Mouse (Mus musculus) hematopoietic stem cell, adult 5-6 weeks (primary cell): ENCODE measurements at regions not wholly inside any gene's neighbourhood (a gene's known extent, or its start where the extent isn't known, plus 50 kb on each side); places are given as distances from the start of the nearest gene placed in this dataset.

ENCODE experiments used
- ATAC-seq, 2 experiments: fragments of 125-278 bp in 1 of 2; replicated peaks in 1 of 2; 2 replicates each; pipeline ENCODE4 v1.8.0; 2016 to 2017; ENCODE audit warnings: inconsistent platforms in 2 of 2, mild to moderate bottlenecking in 2 of 2, moderate number of reproducible peaks in 2 of 2, low read depth in 1 of 2, moderate TSS enrichment in 1 of 2; ENCODE audit not compliant: low FRiP score in 2 of 2, poor library complexity in 2 of 2, severe bottlenecking in 2 of 2, insufficient read depth in 1 of 2, low TSS enrichment in 1 of 2

- no peak for ATAC-seq
These were observed 115.4 kb upstream of the Sdk1 start for GRCm38 (mm10) chr5:141125870-141126269.

DNA sequence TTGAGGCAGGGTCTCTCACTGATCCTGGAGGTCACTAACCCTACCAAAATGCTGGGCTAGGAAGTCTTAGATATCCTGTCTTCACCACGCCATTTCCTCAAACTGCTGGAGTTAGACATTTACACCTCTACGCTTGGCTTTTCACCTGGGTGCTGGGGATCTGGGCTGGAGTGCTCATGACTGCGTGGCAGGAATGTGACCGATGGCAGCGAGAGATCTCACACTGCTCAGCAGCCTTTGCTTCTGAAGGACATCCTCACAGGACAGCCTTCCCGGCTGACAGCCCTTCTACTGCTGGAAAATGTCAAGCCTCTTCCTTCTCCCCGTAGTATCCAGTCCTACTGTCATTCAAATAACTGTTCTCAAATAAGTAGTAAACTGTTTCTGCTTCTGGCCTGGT lies 114.8 kb upstream of the Sdk1 start:
- ATAC-seq = no peak

DNA sequence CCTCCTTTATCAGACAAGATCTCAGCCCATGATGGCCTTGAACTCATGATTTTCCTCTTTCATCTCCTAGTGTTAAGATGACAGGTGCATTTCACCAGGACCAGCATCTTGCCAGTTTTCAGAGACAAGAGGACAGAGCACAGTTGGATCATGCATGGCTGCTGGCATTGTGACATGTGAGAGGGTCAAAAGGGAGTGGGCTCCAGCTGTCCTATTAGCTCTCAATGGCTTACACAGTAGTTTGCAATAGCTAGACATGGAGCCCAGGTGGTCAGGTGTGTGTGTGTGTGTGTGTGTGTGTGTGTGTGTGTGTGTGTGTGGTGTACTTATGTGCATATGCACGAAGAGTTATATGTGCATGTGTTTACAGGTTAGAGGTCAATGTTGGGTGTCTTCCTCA lies 110.3 kb upstream of the Sdk1 start:
- no peak for ATAC-seq

- no peak for ATAC-seq
These were observed 109.4 kb upstream of the Sdk1 start for GRCm38 (mm10) chr5:141131906-141132305.

GRCm38 (mm10) chr5:141136239-141136638 lies 105.1 kb upstream of the Sdk1 start:
- ATAC-seq = no peak

- no peak for ATAC-seq
These were observed 103.6 kb upstream of the Sdk1 start for GRCm38 (mm10) chr5:141137716-141138115.

DNA sequence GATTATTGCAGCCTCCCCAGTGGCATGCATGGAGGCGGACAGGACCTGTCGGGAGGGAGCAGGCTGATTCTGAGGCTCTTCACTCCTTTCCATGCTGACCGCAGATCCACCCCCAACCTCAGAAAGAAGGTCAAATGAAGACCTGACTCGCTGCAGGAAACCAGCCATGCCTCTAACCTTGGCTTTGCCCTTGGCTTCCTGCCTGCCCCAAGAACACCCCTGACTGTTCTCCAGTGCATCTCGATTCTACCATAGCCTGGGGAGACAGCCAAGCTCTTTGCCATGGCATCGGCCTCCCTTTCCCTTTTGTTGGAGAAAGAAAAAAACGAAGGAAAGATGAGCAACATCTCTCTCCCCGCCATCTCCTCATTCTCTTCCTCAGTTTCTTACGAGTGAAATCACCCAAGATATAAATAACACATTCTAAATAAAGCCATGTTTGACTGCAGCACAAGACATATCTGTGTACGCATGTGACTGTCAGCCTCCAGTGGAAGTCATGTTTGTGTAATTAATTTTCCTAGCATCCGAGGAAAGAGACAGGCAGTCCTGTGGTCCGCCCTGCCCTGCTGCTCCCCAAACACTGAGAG lies 102.4 kb upstream of the Sdk1 start:
- ATAC-seq = no peak

- no peak for ATAC-seq
These were observed 101.9 kb upstream of the Sdk1 start for GRCm38 (mm10) chr5:141139361-141139912.

- ATAC-seq = 0 out of 4 replicates have a peak, but pooled peaks have one; percentile 7 to 21
These were observed 80.9 kb upstream of the Sdk1 start for GRCm38 (mm10) chr5:141160391-141160790.

- no peak for ATAC-seq
These were observed 80.3 kb upstream of the Sdk1 start for GRCm38 (mm10) chr5:141160956-141161355.

GRCm38 (mm10) chr5:141182442-141182841 lies 58.8 kb upstream of the Sdk1 start:
- ATAC-seq = no peak

DNA sequence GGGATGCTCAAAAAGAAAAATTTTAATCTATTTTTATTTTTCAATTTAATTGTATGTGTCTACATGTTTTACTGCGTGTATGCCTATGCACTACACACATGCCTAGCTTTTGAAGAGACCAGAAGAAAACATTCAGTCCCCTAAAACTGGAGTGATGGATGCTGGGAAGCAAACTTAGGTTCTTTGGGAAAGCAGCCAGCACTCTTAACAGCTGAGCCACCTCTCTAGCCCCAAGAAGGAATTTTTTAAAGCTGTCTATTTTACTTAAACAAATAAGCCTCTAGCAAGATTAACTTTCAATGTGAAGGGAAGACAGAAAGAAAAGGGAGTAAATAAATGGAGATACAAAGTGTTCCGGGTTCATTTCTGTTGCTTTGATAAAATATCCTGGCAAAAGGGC lies 52.3 kb upstream of the Sdk1 start:
- ATAC-seq = no peak
